Mouse (Mus musculus): ENCODE measurements around the gene Rock2. TPM values are rescaled to one million over a fixed set of nuclear protein-coding genes. Genes with fewer than 3 reads are reported as not detected.

The Rock2 gene
- polyA plus RNA-seq, 1 experiment = 14.4 TPM

- Histone ChIP-seq H3ac (ENCODE audit: control insufficient read depth, insufficient read length) (no peak overlapping the region), H3K27me3 (ENCODE audit: control insufficient read depth, insufficient read depth, insufficient read length) (no peaks in the 10 kb centered on the region), H3K79me2 (ENCODE audit: control insufficient read depth, insufficient read depth) (peaks cover 87% of the 10 kb centered on the region), H3K4me2 (ENCODE audit: low read depth) (no peak overlapping the region), H3K36me3 (ENCODE audit: control insufficient read depth, insufficient read depth) (peaks cover 9% of the 10 kb centered on the region), H3K4me3 (no peak overlapping the region)
- no peak for TF ChIP-seq POLR2AphosphoS2 (IDR thresholded peaks at IDR 0.05; ENCODE audit: insufficient read length, low read depth)
- TF ChIP-seq E2F4 (IDR thresholded peaks at IDR 0.05; ENCODE audit: insufficient read depth) = no peak
- TF ChIP-seq REST (IDR thresholded peaks at IDR 0.05; ENCODE audit: insufficient read depth, insufficient read length) = no peak
- TF ChIP-seq TCF12 (IDR thresholded peaks at IDR 0.05; ENCODE audit: insufficient read depth, poor library complexity, severe bottlenecking) = no peak
- TF ChIP-seq POLR2A (IDR thresholded peaks at IDR 0.05; ENCODE audit: insufficient read length, low read depth) = no peak
- TF ChIP-seq MAX (IDR thresholded peaks at IDR 0.05; ENCODE audit: low read depth) = no peak
- no peak for TF ChIP-seq CEBPB (IDR thresholded peaks at IDR 0.05; ENCODE audit: insufficient read depth, poor library complexity, severe bottlenecking)
- TF ChIP-seq TCF3 (IDR thresholded peaks at IDR 0.05; ENCODE audit: insufficient read length, low read depth) = no peak
- no peak for TF ChIP-seq USF1 (IDR thresholded peaks at IDR 0.05; ENCODE audit: low read depth)
- no peak for TF ChIP-seq MYOG (IDR thresholded peaks at IDR 0.05; ENCODE audit: control insufficient read depth in 1 of 3, insufficient read depth in 1 of 3, insufficient read length in 2 of 3, low read depth in 2 of 3)
- no peak for TF ChIP-seq SRF (IDR thresholded peaks at IDR 0.05; ENCODE audit: control insufficient read depth, insufficient read length, low read depth)
- TF ChIP-seq MYOD1 (IDR thresholded peaks at IDR 0.05; ENCODE audit: control insufficient read depth in 1 of 3, insufficient read length in 2 of 3, low read depth in 2 of 3) = no peak
Observed at GRCm38 (mm10) chr12:16934423-16934822, 39.7 kb downstream of the Rock2 start.

DNA sequence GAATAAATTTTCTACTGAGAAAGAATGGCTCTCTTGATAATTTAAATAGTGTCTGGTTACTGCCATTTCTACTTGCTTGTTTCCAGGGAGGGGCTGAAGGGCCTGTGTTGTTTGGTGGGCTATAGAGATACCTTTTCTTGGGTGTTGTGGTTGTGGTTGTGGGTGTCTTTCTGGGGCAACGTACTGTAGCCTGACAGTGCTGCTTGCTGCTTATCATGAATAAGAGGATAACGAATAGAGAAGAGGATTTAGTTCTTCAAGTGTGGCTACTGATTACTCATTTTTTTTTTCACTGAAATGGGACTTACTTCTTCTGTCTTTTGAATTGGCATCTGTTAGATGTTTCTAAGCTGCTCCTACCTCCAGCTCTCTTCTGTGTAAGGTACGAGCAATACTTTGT, 47.3 kb downstream of the Rock2 start:
- Histone ChIP-seq H3K4me3 (no peak overlapping the region), H3ac (ENCODE audit: control insufficient read depth, insufficient read length) (no peak overlapping the region), H3K79me2 (ENCODE audit: control insufficient read depth, insufficient read depth) (peaks cover 39% of the 10 kb centered on the region), H3K36me3 (ENCODE audit: control insufficient read depth, insufficient read depth) (peaks cover 25% of the 10 kb centered on the region), H3K27me3 (ENCODE audit: control insufficient read depth, insufficient read depth, insufficient read length) (no peaks in the 10 kb centered on the region), H3K4me2 (ENCODE audit: low read depth) (no peak overlapping the region)
- no peak for TF ChIP-seq SRF (IDR thresholded peaks at IDR 0.05; ENCODE audit: control insufficient read depth, insufficient read length, low read depth)
- no peak for TF ChIP-seq CEBPB (IDR thresholded peaks at IDR 0.05; ENCODE audit: insufficient read depth, poor library complexity, severe bottlenecking)
- no peak for TF ChIP-seq USF1 (IDR thresholded peaks at IDR 0.05; ENCODE audit: low read depth)
- no peak for TF ChIP-seq MYOD1 (IDR thresholded peaks at IDR 0.05; ENCODE audit: control insufficient read depth in 1 of 3, insufficient read length in 2 of 3, low read depth in 2 of 3)
- no peak for TF ChIP-seq REST (IDR thresholded peaks at IDR 0.05; ENCODE audit: insufficient read depth, insufficient read length)
- TF ChIP-seq TCF12 (IDR thresholded peaks at IDR 0.05; ENCODE audit: insufficient read depth, poor library complexity, severe bottlenecking) = no peak
- TF ChIP-seq E2F4 (IDR thresholded peaks at IDR 0.05; ENCODE audit: insufficient read depth) = no peak
- TF ChIP-seq MYOG (IDR thresholded peaks at IDR 0.05; ENCODE audit: control insufficient read depth in 1 of 3, insufficient read depth in 1 of 3, insufficient read length in 2 of 3, low read depth in 2 of 3) = no peak
- TF ChIP-seq POLR2AphosphoS2 (IDR thresholded peaks at IDR 0.05; ENCODE audit: insufficient read length, low read depth) = no peak
- no peak for TF ChIP-seq TCF3 (IDR thresholded peaks at IDR 0.05; ENCODE audit: insufficient read length, low read depth)
- TF ChIP-seq POLR2A (IDR thresholded peaks at IDR 0.05; ENCODE audit: insufficient read length, low read depth) = no peak
- TF ChIP-seq MAX (IDR thresholded peaks at IDR 0.05; ENCODE audit: low read depth) = no peak

GRCm38 (mm10) chr12:16948239-16948638, 53.5 kb downstream of the Rock2 start:
- no peak overlapping the region for H3K4me3 ChIP-seq
- H3K36me3 ChIP-seq (ENCODE audit: control insufficient read depth, insufficient read depth) = peaks cover 47% of the 10 kb centered on the region
- H3ac ChIP-seq (ENCODE audit: control insufficient read depth, insufficient read length) = no peak overlapping the region
- H3K4me2 ChIP-seq (ENCODE audit: low read depth) = no peak overlapping the region
- H3K79me2 ChIP-seq (ENCODE audit: control insufficient read depth, insufficient read depth) = peaks cover 14% of the 10 kb centered on the region
- no peak for TF ChIP-seq REST (IDR thresholded peaks at IDR 0.05; ENCODE audit: insufficient read depth, insufficient read length)
- no peak for TF ChIP-seq MAX (IDR thresholded peaks at IDR 0.05; ENCODE audit: low read depth)
- no peaks in the 10 kb centered on the region for H3K27me3 ChIP-seq (ENCODE audit: control insufficient read depth, insufficient read depth, insufficient read length)

DNA sequence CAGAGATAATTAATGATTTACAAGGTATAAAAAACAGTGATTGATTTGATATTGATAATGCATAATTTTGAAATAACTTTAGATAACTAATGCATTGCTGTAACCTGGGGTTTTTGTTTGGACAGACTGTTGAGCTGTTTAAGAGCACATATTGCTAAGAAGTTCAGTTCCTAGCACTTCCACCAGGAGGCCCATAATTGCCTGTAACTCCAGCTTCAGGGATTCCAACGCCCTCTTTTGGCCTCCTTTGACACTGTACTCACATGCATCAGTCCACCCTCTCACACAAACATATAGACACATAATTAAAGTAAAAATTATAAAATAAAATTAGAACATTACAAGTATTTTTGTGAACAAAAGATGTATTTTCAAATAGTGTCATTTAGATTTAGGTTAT, 64.2 kb downstream of the Rock2 start:
- no peak for TF ChIP-seq TCF3 (IDR thresholded peaks at IDR 0.05; ENCODE audit: insufficient read length, low read depth)
- no peak for TF ChIP-seq E2F4 (IDR thresholded peaks at IDR 0.05; ENCODE audit: insufficient read depth)
- no peak for TF ChIP-seq TCF12 (IDR thresholded peaks at IDR 0.05; ENCODE audit: insufficient read depth, poor library complexity, severe bottlenecking)
- TF ChIP-seq MYOD1 (IDR thresholded peaks at IDR 0.05; ENCODE audit: control insufficient read depth in 1 of 3, insufficient read length in 2 of 3, low read depth in 2 of 3) = no peak
- no peak for TF ChIP-seq MYOG (IDR thresholded peaks at IDR 0.05; ENCODE audit: control insufficient read depth in 1 of 3, insufficient read depth in 1 of 3, insufficient read length in 2 of 3, low read depth in 2 of 3)
- TF ChIP-seq REST (IDR thresholded peaks at IDR 0.05; ENCODE audit: insufficient read depth, insufficient read length) = no peak
- no peak for TF ChIP-seq MAX (IDR thresholded peaks at IDR 0.05; ENCODE audit: low read depth)
- Histone ChIP-seq H3K27me3 (ENCODE audit: control insufficient read depth, insufficient read depth, insufficient read length) (no peaks in the 10 kb centered on the region), H3ac (ENCODE audit: control insufficient read depth, insufficient read length) (no peak overlapping the region), H3K36me3 (ENCODE audit: control insufficient read depth, insufficient read depth) (peaks cover 69% of the 10 kb centered on the region), H3K4me2 (ENCODE audit: low read depth) (no peak overlapping the region), H3K79me2 (ENCODE audit: control insufficient read depth, insufficient read depth) (no peaks in the 10 kb centered on the region), H3K4me3 (no peak overlapping the region)

DNA sequence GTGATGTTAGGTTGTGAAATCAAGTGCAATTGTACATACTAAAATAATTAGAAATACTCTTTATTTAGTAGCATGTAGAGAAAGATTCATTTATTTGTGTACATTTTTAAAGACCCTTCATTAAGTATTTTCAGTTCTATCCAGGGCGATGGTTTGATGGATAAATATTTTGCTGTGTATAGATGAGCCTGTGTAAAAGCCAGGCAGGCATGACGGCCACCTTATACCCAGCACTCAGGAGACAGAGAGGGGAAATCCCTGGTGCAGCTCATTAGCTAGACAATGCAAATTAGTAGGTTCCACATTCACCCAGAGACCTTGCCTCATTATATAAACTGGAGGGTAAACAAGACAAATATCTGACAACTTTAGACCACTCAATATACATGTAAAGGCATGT, 68.7 kb downstream of the Rock2 start:
- no peak overlapping the region for H3K4me3 ChIP-seq
- no peak overlapping the region for H3K4me2 ChIP-seq (ENCODE audit: low read depth)
- H3K27me3 ChIP-seq (ENCODE audit: control insufficient read depth, insufficient read depth, insufficient read length) = no peaks in the 10 kb centered on the region
- no peaks in the 10 kb centered on the region for H3K79me2 ChIP-seq (ENCODE audit: control insufficient read depth, insufficient read depth)
- TF ChIP-seq MYOD1 (IDR thresholded peaks at IDR 0.05; ENCODE audit: control insufficient read depth in 1 of 3, insufficient read length in 2 of 3, low read depth in 2 of 3) = no peak
- no peak for TF ChIP-seq TCF12 (IDR thresholded peaks at IDR 0.05; ENCODE audit: insufficient read depth, poor library complexity, severe bottlenecking)
- TF ChIP-seq SRF (IDR thresholded peaks at IDR 0.05; ENCODE audit: control insufficient read depth, insufficient read length, low read depth) = no peak
- no peak for TF ChIP-seq MYOG (IDR thresholded peaks at IDR 0.05; ENCODE audit: control insufficient read depth in 1 of 3, insufficient read depth in 1 of 3, insufficient read length in 2 of 3, low read depth in 2 of 3)
- no peak for TF ChIP-seq USF1 (IDR thresholded peaks at IDR 0.05; ENCODE audit: low read depth)
- TF ChIP-seq POLR2AphosphoS2 (IDR thresholded peaks at IDR 0.05; ENCODE audit: insufficient read length, low read depth) = no peak
- TF ChIP-seq POLR2A (IDR thresholded peaks at IDR 0.05; ENCODE audit: insufficient read length, low read depth) = no peak
- TF ChIP-seq MAX (IDR thresholded peaks at IDR 0.05; ENCODE audit: low read depth) = no peak
- TF ChIP-seq TCF3 (IDR thresholded peaks at IDR 0.05; ENCODE audit: insufficient read length, low read depth) = no peak
- no peak for TF ChIP-seq CEBPB (IDR thresholded peaks at IDR 0.05; ENCODE audit: insufficient read depth, poor library complexity, severe bottlenecking)
- no peak for TF ChIP-seq REST (IDR thresholded peaks at IDR 0.05; ENCODE audit: insufficient read depth, insufficient read length)
- no peak for TF ChIP-seq E2F4 (IDR thresholded peaks at IDR 0.05; ENCODE audit: insufficient read depth)
- no peak overlapping the region for H3ac ChIP-seq (ENCODE audit: control insufficient read depth, insufficient read length)
- H3K36me3 ChIP-seq (ENCODE audit: control insufficient read depth, insufficient read depth) = peaks cover 71% of the 10 kb centered on the region
